Mouse (Mus musculus) ES-Bruce4 (cell line): Measurements from ENCODE around the gene Siah1b. TPM values are rescaled to one million over a fixed set of nuclear protein-coding genes. Genes with fewer than 3 reads are reported as not detected.

Source experiments
- H3K27ac ChIP-seq: 2 replicates; pipeline ENCODE4 v1.5.1; 2012; ENCODE audit warnings: low read length, inconsistent platforms; ENCODE audit not compliant: insufficient read depth
- H3K27me3 ChIP-seq: 2 replicates; pipeline ENCODE4 v1.6.1; 2012; ENCODE audit warnings: mild to moderate bottlenecking, low read length, inconsistent platforms; ENCODE audit not compliant: control insufficient read depth, poor library complexity, insufficient read depth, severe bottlenecking
- H3K36me3 ChIP-seq: 2 replicates; pipeline ENCODE4 v1.6.1; 2012; ENCODE audit warnings: inconsistent platforms, mild to moderate bottlenecking, low read length, moderate library complexity; ENCODE audit not compliant: control insufficient read depth, poor library complexity, insufficient read depth, severe bottlenecking
- H3K4me1 ChIP-seq: one replicate; pipeline ENCODE4 v1.8.1; 2011; ENCODE audit warnings: low read length; ENCODE audit not compliant: control insufficient read depth, insufficient read depth
- H3K4me3 ChIP-seq: 2 replicates; pipeline ENCODE4 v1.5.1; 2011; ENCODE audit warnings: low read depth, mild to moderate bottlenecking, low read length
- H3K9ac ChIP-seq: 2 replicates; pipeline ENCODE4 v1.6.1; 2012; ENCODE audit warnings: low read depth, mild to moderate bottlenecking, inconsistent platforms; ENCODE audit not compliant: poor library complexity, severe bottlenecking
- H3K9me3 ChIP-seq: replicated peaks from 2 replicates; pipeline ENCODE4 v1.6.1; 2012; ENCODE audit warnings: mild to moderate bottlenecking, low read length, inconsistent platforms; ENCODE audit not compliant: control insufficient read depth, poor library complexity, insufficient read depth, severe bottlenecking
- CTCF ChIP-seq: IDR thresholded peaks from one replicate; pipeline ENCODE4 v1.8.1; 2011; ENCODE audit warnings: low read depth, low read length
- EP300 ChIP-seq: IDR thresholded peaks from 2 replicates; pipeline ENCODE4 v1.6.1; 2011; ENCODE audit warnings: low read depth, low read length; ENCODE audit not compliant: insufficient read depth
- POLR2A ChIP-seq: IDR thresholded peaks from one replicate; pipeline ENCODE4 v1.8.1; 2011; ENCODE audit warnings: low read length; ENCODE audit not compliant: insufficient read depth
- polyA plus RNA-seq: library from polyadenylated mRNA; stranded (reverse); fragments of >200 nt; gene quantifications from 2 replicates; pipeline ENCODE4 v1.2.4, GENCODE M21; 2011; ENCODE audit warnings: low read depth; ENCODE audit not compliant: missing spikeins, insufficient read depth, insufficient read length

The Siah1b gene
- polyA plus RNA-seq, 1 experiment, result 26.2 TPM

GRCm38 (mm10) chrX:164046736-164047135 is 29.6 kb downstream of the Siah1b start:
- H3K4me3 ChIP-seq, result no peak overlapping the region
- TF ChIP-seq EP300 (no peak), POLR2A (no peak), CTCF (no peak)
- no peaks in the 10 kb centered on the region for H3K27me3 ChIP-seq
- H3K36me3 ChIP-seq, result no peaks in the 10 kb centered on the region
- no peak overlapping the region for H3K9ac ChIP-seq
- H3K9me3 ChIP-seq, result no peaks in the 10 kb centered on the region
- no peaks in the 10 kb centered on the region for H3K4me1 ChIP-seq
- H3K27ac ChIP-seq, result no peak overlapping the region; the same call in 1 of the 2 replicates

DNA sequence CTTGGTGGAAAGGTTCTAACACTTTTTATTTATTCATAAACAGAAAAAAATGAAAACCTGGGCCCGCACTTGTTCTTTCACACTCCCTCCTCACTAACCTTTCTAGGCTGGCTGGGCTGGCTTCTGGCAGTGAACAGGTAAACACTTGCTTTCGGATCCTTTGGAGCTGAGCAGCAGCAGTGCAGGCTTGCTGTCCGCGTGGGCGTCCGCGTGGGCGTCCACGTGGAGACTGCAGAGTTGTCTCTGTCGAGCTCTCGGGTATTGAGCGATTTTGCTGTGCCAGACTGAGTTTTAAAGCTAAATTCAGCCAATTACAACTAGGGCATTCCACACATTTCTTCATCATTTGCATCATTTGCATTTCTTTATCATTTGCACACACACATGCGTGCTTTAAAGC is 34.2 kb downstream of the Siah1b start:
- Histone ChIP-seq H3K27me3 (no peaks in the 10 kb centered on the region), H3K36me3 (no peaks in the 10 kb centered on the region), H3K27ac (no peak overlapping the region), H3K4me1 (no peaks in the 10 kb centered on the region), H3K9me3 (no peaks in the 10 kb centered on the region), H3K9ac (no peak overlapping the region), H3K4me3 (no peak overlapping the region)
- no peak for TF ChIP-seq CTCF
- no peak for TF ChIP-seq POLR2A
- no peak for TF ChIP-seq EP300

- TF ChIP-seq CTCF, result no peak
- no peak for TF ChIP-seq POLR2A
- no peak for TF ChIP-seq EP300
- Histone ChIP-seq H3K27ac (no peak overlapping the region), H3K9ac (no peak overlapping the region), H3K27me3 (no peaks in the 10 kb centered on the region), H3K4me1 (no peaks in the 10 kb centered on the region), H3K36me3 (no peaks in the 10 kb centered on the region), H3K9me3 (no peaks in the 10 kb centered on the region), H3K4me3 (no peak overlapping the region)
Observed at GRCm38 (mm10) chrX:164038882-164039281, 37.4 kb downstream of the Siah1b start.

DNA sequence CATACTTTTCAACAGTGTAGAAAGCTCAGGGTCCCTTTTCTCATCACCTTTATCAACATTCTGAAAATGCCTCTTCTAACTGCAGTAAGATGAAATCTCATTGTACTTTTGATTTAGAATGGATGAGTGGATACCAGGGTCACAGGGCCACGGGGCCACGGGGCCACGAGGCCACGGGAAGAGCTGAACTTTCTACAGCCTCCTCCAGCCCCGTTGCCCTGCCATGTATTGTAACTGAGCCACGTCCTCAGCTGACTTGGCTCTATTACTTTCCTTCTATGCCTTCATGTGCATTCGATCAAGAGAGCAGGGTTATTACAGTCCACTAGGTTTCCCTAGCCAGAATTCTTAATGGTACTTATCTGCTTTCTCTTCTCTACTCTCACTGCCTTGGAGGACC is 40.4 kb downstream of the Siah1b start:
- H3K27ac ChIP-seq, result no peak overlapping the region
- no peaks in the 10 kb centered on the region for H3K27me3 ChIP-seq
- no peak for TF ChIP-seq EP300
- no peak for TF ChIP-seq POLR2A
- TF ChIP-seq CTCF, result no peak

GRCm38 (mm10) chrX:164035401-164035800 is 40.9 kb downstream of the Siah1b start:
- H3K36me3 ChIP-seq, result no peaks in the 10 kb centered on the region
- H3K4me1 ChIP-seq, result no peaks in the 10 kb centered on the region
- TF ChIP-seq CTCF, result no peak
- TF ChIP-seq POLR2A, result no peak
- no peak for TF ChIP-seq EP300
- H3K4me3 ChIP-seq, result no peak overlapping the region
- no peaks in the 10 kb centered on the region for H3K9me3 ChIP-seq
- no peak overlapping the region for H3K9ac ChIP-seq
- H3K27me3 ChIP-seq, result no peaks in the 10 kb centered on the region
- H3K27ac ChIP-seq, result no peak overlapping the region

More for the DNA sequence above, 40.4 kb downstream of the Siah1b start:
- no peaks in the 10 kb centered on the region for H3K4me1 ChIP-seq
- H3K36me3 ChIP-seq, result no peaks in the 10 kb centered on the region
- no peaks in the 10 kb centered on the region for H3K9me3 ChIP-seq
- H3K9ac ChIP-seq, result no peak overlapping the region
- H3K4me3 ChIP-seq, result no peak overlapping the region

- no peaks in the 10 kb centered on the region for H3K36me3 ChIP-seq
- TF ChIP-seq EP300, result no peak
- TF ChIP-seq CTCF, result no peak
- TF ChIP-seq POLR2A, result no peak
- H3K4me3 ChIP-seq, result no peak overlapping the region
- H3K9ac ChIP-seq, result no peak overlapping the region
- H3K27ac ChIP-seq, result no peak overlapping the region
- no peaks in the 10 kb centered on the region for H3K27me3 ChIP-seq
- no peaks in the 10 kb centered on the region for H3K9me3 ChIP-seq
- no peaks in the 10 kb centered on the region for H3K4me1 ChIP-seq
Observed at GRCm38 (mm10) chrX:164032526-164032925, 43.8 kb downstream of the Siah1b start.
